Mouse (Mus musculus) monocyte, adult 2 months (primary cell): Measurements from ENCODE around the gene Ttpal.

Experiments used
- DNase-seq, 2 experiments: peaks; one replicate each; pipeline ENCODE4 v3.0.0; 2022; ENCODE audit warnings: low spot score in 2 of 2, low read depth in 1 of 2

The Ttpal gene

GRCm38 (mm10) chr2:163602101-163602971, at the start of gene Ttpal:
Gene Ttpal (plus strand): TSS chr2:163602314.
- peak; percentile 63 to 88 for DNase-seq

- no peak for DNase-seq
Measured at GRCm38 (mm10) chr2:163552518-163552929, 49.6 kb upstream of the Ttpal start.

GRCm38 (mm10) chr2:163554425-163554982, 47.6 kb upstream of the Ttpal start:
- no peak for DNase-seq

- no peak for DNase-seq
Measured at GRCm38 (mm10) chr2:163554996-163555395, 47.1 kb upstream of the Ttpal start.

GRCm38 (mm10) chr2:163555417-163555816, 46.7 kb upstream of the Ttpal start:
- no peak for DNase-seq

- no peak for DNase-seq
Measured at GRCm38 (mm10) chr2:163558548-163558947, 43.6 kb upstream of the Ttpal start.

- no peak for DNase-seq
Measured at GRCm38 (mm10) chr2:163559236-163559635, 42.9 kb upstream of the Ttpal start.

GRCm38 (mm10) chr2:163560247-163560646, 41.9 kb upstream of the Ttpal start:
- no peak for DNase-seq

- no peak for DNase-seq
Measured at GRCm38 (mm10) chr2:163561258-163561948, 40.7 kb upstream of the Ttpal start.

- no peak for DNase-seq
Measured at GRCm38 (mm10) chr2:163564646-163565045, 37.5 kb upstream of the Ttpal start.

GRCm38 (mm10) chr2:163574321-163574720, 27.8 kb upstream of the Ttpal start:
- no peak for DNase-seq

- peak in 1 of 2 experiments; percentile 25 for DNase-seq
Measured at GRCm38 (mm10) chr2:163575248-163575647, 26.9 kb upstream of the Ttpal start.

GRCm38 (mm10) chr2:163577986-163578385, 24.1 kb upstream of the Ttpal start:
- no peak for DNase-seq

- peak; percentile 38 to 48 for DNase-seq
Measured at GRCm38 (mm10) chr2:163580069-163580945, 21.8 kb upstream of the Ttpal start.

- peak in 1 of 2 experiments; percentile 29 for DNase-seq
Measured at GRCm38 (mm10) chr2:163583226-163584087, 18.7 kb upstream of the Ttpal start.

GRCm38 (mm10) chr2:163584088-163584426, 18.1 kb upstream of the Ttpal start:
- DNase-seq = no peak

- DNase-seq = no peak
Measured at GRCm38 (mm10) chr2:163586384-163587261, 15.5 kb upstream of the Ttpal start.

GRCm38 (mm10) chr2:163587506-163587905, 14.6 kb upstream of the Ttpal start:
- no peak for DNase-seq

GRCm38 (mm10) chr2:163590211-163590610, 11.9 kb upstream of the Ttpal start:
- DNase-seq = no peak
